Mouse (Mus musculus) C2C12 (cell line): Measurements from ENCODE around the gene Timp4.

ENCODE experiments used
- CEBPB ChIP-seq: IDR thresholded peaks from one replicate; pipeline ENCODE4 v1.6.1; 2011; ENCODE audit warnings: low read depth, mild to moderate bottlenecking, control low read depth, moderate library complexity
- CTCF ChIP-seq: IDR thresholded peaks from one replicate; pipeline ENCODE4 v1.5.1; 2011; ENCODE audit not compliant: control insufficient read depth, insufficient read depth, insufficient read length
- FOSL1 ChIP-seq: IDR thresholded peaks from one replicate; pipeline ENCODE4 v1.8.0; 2011; ENCODE audit warnings: mild to moderate bottlenecking, low read length; ENCODE audit not compliant: poor library complexity, insufficient read depth, severe bottlenecking
- USF1 ChIP-seq: IDR thresholded peaks from one replicate; pipeline ENCODE4 v1.6.1; 2011; ENCODE audit warnings: low read depth, mild to moderate bottlenecking, control low read depth, moderate library complexity

- TF ChIP-seq USF1 (no peak), CEBPB (no peak), FOSL1 (no peak), CTCF (no peak)
Observed at GRCm38 (mm10) chr6:115291823-115292222, 39.8 kb upstream of the Timp4 start.
